Mouse (Mus musculus): ENCODE data around the gene Scap.

DNA sequence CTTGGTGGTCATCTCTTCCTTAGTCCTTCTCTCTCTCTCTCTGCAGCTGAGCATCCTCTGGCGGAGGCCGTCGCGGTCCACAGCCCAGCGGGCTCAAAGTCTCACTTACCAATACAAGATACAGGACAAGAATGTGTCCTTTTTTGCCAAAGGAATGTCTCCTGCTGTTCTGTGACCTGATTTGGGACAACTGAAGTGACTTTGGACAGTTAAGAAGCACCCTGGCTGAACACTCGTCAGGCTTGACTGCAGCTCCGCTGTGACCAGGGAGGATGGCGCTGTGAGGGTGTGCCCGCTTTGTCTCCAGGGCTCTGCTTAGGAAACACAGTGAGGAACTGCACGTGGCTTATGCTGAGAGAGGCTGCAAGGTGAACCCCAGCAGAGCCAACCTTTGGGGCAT is 12.3 kb upstream of the Scap start:
- TF ChIP-seq CTCF (IDR thresholded peaks at IDR 0.05; ENCODE audit: insufficient read depth, low read depth, low read length): no peak
- no peak for TF ChIP-seq POLR2A (IDR thresholded peaks at IDR 0.05; ENCODE audit: insufficient read depth, low read depth, low read length)

Data from olfactory bulb, adult 2 months (tissue).